Mouse (Mus musculus) forebrain, embryonic 15.5 days (tissue): ENCODE data around the gene Cs. TPM values are rescaled to one million over a fixed set of nuclear protein-coding genes. Genes with fewer than 3 reads are reported as not detected.
A peak's percentile ranks its signal among the peaks of the same experiment; 100 is the strongest.
"Not testable (repeated sequence)": the region's sequence is repeated elsewhere in the genome, so short reads cannot be mapped to it uniquely, and the experiment has no call there.

Source experiments
- ATAC-seq: fragments of 200-750 bp; cut with Nextera tagmentation; replicated peaks from 2 replicates; pipeline ENCODE4 v1.8.0; 2017; ENCODE audit warnings: mild to moderate bottlenecking, moderate TSS enrichment, moderate library complexity
- H3K27ac ChIP-seq: fragments of 300-500 bp; sonication (generic); replicated peaks from 2 replicates; pipeline ENCODE4 v1.5.1; 2015; ENCODE audit warnings: mild to moderate bottlenecking, inconsistent platforms
- H3K27me3 ChIP-seq: fragments of 300-500 bp; sonication (generic); 2 replicates; pipeline ENCODE4 v1.6.1; 2015; ENCODE audit warnings: inconsistent platforms
- H3K36me3 ChIP-seq: fragments of 300-500 bp; sonication (generic); 2 replicates; pipeline ENCODE4 v1.6.1; 2015; ENCODE audit warnings: mild to moderate bottlenecking, inconsistent platforms
- H3K4me1 ChIP-seq: fragments of 300-500 bp; sonication (generic); 2 replicates; pipeline ENCODE4 v1.6.1; 2015; ENCODE audit warnings: inconsistent platforms
- H3K4me2 ChIP-seq: fragments of 300-500 bp; sonication (generic); replicated peaks from 2 replicates; pipeline ENCODE4 v1.6.1; 2015; ENCODE audit warnings: mild to moderate bottlenecking, inconsistent platforms
- H3K4me3 ChIP-seq: fragments of 300-500 bp; sonication (generic); 2 replicates; pipeline ENCODE4 v1.5.1; 2015; ENCODE audit warnings: mild to moderate bottlenecking, inconsistent platforms
- H3K9ac ChIP-seq: fragments of 300-500 bp; sonication (generic); replicated peaks from 2 replicates; pipeline ENCODE4 v1.6.1; 2015; ENCODE audit warnings: mild to moderate bottlenecking, inconsistent platforms
- H3K9me3 ChIP-seq: fragments of 300-500 bp; sonication (generic); 2 replicates; pipeline ENCODE4 v1.6.1; 2016; ENCODE audit warnings: inconsistent platforms
- WGBS: fragments of 180-500 bp; shearing (Covaris S2); methylation state at CpG from one replicate; pipeline ENCODE4 v1.1.7; 2015; ENCODE audit warnings: mixed read lengths; 5-methylcytosine and 5-hydroxymethylcytosine counted together
- polyA plus RNA-seq: library from polyadenylated mRNA; unstranded; fragments of >200 nt; fragmentation: Nextera tagmentation; extraction: Ambion mirVana; gene quantifications from 2 replicates; pipeline ENCODE4 v1.2.1, GENCODE M21; 2015

The Cs gene
- polyA plus RNA-seq: 233 and 237 TPM in 2 replicates

DNA sequence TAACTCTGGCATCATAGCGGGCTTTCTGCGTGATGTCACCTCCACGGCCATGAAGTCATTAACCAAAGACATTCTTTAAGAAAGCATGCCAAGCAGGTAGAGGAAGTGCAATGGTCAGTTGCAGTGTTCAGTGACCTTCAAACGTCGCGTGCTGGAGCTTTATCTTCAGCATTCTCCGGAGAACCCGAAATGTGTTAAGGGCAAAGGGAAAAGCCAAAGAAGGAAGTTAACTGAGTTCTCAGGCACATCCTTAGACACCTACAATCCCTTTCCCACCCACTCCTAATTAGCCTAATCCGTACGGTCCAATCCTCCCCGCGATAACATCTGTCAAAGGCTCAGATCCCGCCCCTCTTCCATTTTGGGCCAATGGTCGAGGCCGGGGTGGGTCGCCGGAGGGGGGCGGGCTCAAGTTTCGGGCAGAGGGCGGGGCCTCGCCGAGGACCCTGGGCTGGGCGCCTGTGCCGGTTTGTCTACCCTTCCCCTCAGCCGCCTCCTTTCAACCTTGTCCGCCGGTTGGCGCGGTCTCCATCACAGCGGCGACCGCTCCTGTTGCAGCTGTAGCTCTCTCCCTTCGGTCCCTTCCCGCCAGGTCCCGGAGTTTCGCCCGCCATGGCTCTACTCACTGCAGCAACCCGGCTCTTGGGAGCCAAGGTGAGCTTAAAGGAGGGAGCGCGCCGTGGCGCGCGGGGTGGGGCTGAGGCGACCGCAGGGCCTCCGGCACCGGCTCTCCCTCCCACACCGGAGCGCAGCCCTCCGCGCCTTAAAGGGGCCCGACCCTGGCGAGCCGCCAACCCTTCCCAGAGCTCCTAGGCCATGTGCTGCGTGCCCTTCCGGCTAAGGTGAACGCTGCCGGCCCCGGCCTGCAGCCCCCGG lies at the start of gene Cs:
TSS of gene Cs (plus strand) at position 429 of the 876 bp plus-strand sequence.
- under 1% methylated on average over 60 of the region's 61 CpGs for WGBS
- H3K4me3 ChIP-seq: peak within 1 kb of the TSS; percentile 82
- H3K4me1 ChIP-seq: peaks cover 24% of the 10 kb centered on the region
- H3K27me3 ChIP-seq: no peaks in the 10 kb centered on the region
- peak within 1 kb of the TSS; percentile 74 for H3K4me2 ChIP-seq
- peak; percentile 98 for ATAC-seq
- H3K36me3 ChIP-seq: peaks cover 4% of the 10 kb centered on the region; the same call in 1 of the 2 replicates
- no peaks in the 10 kb centered on the region for H3K9me3 ChIP-seq
- H3K9ac ChIP-seq: peak within 1 kb of the TSS; percentile 85
- peak within 1 kb of the TSS; percentile 88 for H3K27ac ChIP-seq

DNA sequence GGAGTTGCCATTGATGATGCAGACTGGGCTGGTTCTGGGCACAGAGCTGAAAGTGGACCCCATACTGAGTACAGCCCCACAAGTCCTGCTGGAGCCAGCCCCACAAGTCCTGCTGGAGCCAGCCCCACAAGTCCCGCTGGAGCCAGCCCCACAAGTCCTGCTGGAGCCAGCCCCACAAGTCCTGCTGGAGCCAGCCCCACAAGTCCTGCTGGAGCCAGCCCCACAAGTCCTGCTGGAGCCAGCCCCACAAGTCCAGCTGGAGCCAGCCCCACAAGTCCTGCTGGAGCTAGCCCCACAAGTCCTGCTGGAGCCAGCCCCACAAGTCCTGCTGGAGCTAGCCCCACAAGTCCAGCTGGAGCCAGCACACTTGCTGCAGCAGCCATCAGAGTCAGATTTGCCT lies 46.9 kb upstream of the Cs start:
- ATAC-seq, H3K9me3 ChIP-seq, H3K4me1 ChIP-seq, H3K27me3 ChIP-seq, H3K4me3 ChIP-seq, H3K4me2 ChIP-seq, H3K27ac ChIP-seq, H3K9ac ChIP-seq: not testable (repeated sequence)
- 67% methylated on average over 1 of the region's 1 CpGs for WGBS
- peaks cover 16% of the 10 kb centered on the region for H3K36me3 ChIP-seq

DNA sequence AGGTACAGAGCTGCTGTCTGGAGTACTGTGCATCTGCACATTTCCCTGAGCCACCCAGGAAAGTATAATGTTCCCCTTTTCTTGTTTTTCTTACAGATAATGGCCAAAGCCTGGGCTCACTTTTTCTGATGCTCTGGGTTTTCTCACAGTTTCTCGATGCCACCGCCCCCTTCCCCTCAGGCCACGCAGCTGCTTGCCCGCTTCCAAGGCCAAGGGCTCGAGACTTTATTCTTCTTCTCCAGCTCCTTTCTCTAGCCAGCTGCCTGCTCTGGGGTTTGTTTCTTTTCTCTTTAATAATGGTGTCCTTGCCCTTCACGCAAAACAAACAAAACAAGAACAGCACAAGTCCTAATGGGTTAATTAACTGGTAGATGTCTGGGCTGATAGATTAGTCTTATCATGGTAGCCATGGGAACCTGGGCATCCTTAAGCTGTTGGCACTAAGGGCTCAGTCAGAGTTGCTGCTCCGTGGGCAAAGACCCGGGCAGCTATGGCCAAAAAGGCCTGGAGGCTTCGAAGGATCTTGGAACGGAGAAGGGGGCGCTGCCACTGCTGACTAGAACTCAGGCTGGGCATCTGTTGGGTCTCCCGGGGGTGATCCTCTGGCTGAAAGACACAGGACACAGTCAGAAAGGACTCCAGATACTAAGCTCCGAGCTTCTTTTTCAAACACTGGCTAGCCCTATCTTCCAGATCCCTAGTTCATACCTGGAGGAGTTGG lies 41.0 kb upstream of the Cs start:
- H3K4me2 ChIP-seq: no peak overlapping the region
- no peak overlapping the region for H3K4me3 ChIP-seq
- no peak overlapping the region for H3K9ac ChIP-seq
- 52% methylated on average over 13 of the region's 13 CpGs for WGBS
- H3K9me3 ChIP-seq: no peaks in the 10 kb centered on the region
- H3K27me3 ChIP-seq: no peaks in the 10 kb centered on the region
- no peaks in the 10 kb centered on the region for H3K4me1 ChIP-seq
- ATAC-seq: no peak
- H3K27ac ChIP-seq: no peak overlapping the region
- H3K36me3 ChIP-seq: peaks cover 7% of the 10 kb centered on the region; the same call in 1 of the 2 replicates

DNA sequence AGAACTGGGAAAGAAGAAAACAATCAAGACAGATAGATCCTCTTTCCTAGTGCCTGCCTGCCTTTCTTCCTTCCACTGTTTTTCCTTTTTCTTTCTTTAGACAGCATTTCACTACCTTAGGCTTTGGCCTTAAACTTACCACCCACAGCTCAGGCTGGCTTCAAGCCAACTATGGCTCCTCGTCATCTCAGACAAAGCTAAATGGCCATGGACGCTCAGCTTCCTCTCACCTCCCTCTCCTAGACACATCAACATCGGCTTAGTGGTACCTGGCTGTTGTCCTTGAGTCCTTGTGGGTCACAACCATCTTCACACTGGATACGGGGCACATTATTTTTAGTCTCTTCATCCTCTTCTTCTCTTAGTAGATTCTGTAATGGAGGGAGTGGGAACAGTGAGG lies 40.3 kb upstream of the Cs start:
- H3K4me2 ChIP-seq: no peak overlapping the region
- no peaks in the 10 kb centered on the region for H3K27me3 ChIP-seq

DNA sequence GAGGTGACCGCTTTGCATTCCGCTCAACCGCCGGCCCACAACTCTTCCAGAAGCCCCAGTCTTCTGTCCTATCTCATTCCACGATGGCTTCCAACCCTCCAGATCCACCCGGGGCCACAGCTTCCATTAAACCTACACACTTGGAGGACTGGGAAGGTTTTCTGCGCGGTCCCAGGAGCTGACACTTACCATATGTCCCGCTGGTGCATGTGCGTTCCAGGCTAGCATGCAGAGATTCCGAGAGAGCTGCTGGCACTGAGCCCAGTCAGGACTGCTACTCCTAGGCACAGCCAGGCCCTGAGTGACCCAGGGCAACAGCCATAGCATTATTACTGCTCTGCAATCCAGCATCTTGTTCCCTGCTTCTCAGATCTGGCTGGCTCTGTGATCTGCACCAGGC lies 39.9 kb upstream of the Cs start:
- WGBS: 68% methylated on average over 11 of the region's 11 CpGs
- no peaks in the 10 kb centered on the region for H3K9me3 ChIP-seq
- peaks cover 5% of the 10 kb centered on the region for H3K4me1 ChIP-seq
- ATAC-seq: no peak
- H3K4me2 ChIP-seq: no peak overlapping the region
- no peaks in the 10 kb centered on the region for H3K27me3 ChIP-seq
- H3K27ac ChIP-seq: no peak overlapping the region
- H3K36me3 ChIP-seq: peaks cover 2% of the 10 kb centered on the region; the same call in 1 of the 2 replicates
- H3K4me3 ChIP-seq: no peak overlapping the region
- H3K9ac ChIP-seq: no peak overlapping the region

More for the DNA sequence above, 40.3 kb upstream of the Cs start:
- Histone ChIP-seq H3K27ac (no peak overlapping the region), H3K4me3 (no peak overlapping the region), H3K9ac (no peak overlapping the region), H3K4me1 (peaks cover 1% of the 10 kb centered on the region), H3K36me3 (peaks cover 6% of the 10 kb centered on the region; the same call in 1 of the 2 replicates), H3K9me3 (no peaks in the 10 kb centered on the region)
- no peak for ATAC-seq
- WGBS: 63% methylated on average over 4 of the region's 4 CpGs

DNA sequence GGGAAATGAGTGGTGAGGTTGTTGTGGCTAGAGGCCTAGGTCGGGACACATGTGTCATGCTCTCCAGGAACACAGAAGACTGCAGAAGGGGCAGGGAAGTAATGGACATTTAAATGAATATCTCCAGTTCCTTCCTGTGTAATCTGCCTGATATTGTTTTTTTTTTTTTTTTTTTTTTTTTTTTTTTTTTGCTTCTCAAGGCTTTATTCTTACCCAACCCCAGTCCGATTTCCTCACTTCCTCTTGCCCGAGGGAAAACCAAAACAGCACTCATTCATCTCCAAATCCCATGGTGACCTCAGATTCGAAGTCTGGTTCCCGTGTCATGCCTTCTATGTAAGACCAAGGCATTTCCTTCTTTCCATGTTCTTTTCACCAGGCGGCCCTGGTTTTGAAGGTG lies 39.3 kb upstream of the Cs start:
- WGBS: 79% methylated on average over 6 of the region's 6 CpGs
- Histone ChIP-seq H3K4me2 (no peak overlapping the region), H3K4me3 (no peak overlapping the region), H3K4me1 (peaks cover 7% of the 10 kb centered on the region), H3K27me3 (no peaks in the 10 kb centered on the region), H3K9ac (no peak overlapping the region), H3K36me3 (no peaks in the 10 kb centered on the region), H3K9me3 (no peaks in the 10 kb centered on the region), H3K27ac (no peak overlapping the region)
- ATAC-seq: no peak

DNA sequence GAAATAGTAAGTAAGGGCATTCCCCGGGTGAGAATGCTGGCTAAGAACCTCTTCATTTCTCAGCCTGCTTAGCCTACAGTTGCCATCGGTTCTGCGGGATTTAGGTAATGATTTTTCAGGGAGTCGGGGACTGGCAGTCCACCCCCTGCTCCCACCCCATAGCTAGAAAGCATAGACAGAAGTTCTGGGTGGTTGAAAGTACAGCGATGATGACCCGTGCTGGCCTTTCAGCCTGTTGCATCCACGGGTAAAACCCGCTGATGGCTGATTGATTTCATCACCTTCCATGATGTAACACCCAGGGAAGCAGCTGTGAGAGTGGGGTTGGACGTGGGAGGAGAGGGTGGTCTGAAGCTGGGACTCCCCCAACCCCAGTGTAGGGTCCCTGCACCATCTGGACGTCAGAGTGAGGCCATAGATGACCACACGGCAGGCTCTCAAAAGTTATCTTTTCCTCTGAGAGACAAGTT lies 38.8 kb upstream of the Cs start, which contains the start of gene Il23a:
TSS of gene Il23a (minus strand) at position 51 of the 470 bp plus-strand sequence.
- Histone ChIP-seq H3K36me3 (no peaks in the 10 kb centered on the region), H3K9ac (no peak within 1 kb of the TSS), H3K27ac (no peak within 1 kb of the TSS), H3K4me3 (no peak within 1 kb of the TSS), H3K9me3 (no peaks in the 10 kb centered on the region), H3K4me2 (no peak within 1 kb of the TSS), H3K27me3 (no peaks in the 10 kb centered on the region), H3K4me1 (peaks cover 8% of the 10 kb centered on the region)
- no peak for ATAC-seq
- WGBS: 84% methylated on average over 11 of the region's 11 CpGs

DNA sequence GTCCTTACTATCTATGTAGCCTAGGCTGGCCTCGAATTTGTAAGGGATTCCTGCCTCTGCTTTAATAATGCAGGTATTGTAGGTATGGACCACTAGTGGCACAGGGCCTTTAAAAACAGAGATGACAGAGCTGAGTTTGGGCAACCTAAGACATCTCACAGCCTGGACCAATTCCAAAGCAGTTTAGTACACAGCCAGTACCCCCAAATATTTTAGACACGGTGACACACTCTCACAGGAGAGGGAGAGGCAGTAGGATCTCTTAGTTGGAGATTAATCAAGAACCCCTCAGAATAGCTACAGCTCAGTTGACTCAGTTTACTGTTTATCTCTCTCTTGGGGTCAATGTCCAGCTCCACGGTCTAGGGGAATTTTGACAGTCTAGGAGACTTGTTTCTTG lies 35.2 kb upstream of the Cs start:
- Histone ChIP-seq H3K27ac (peak overlapping the region; percentile 99), H3K9ac (peak overlapping the region; percentile 80), H3K9me3 (no peaks in the 10 kb centered on the region), H3K27me3 (no peaks in the 10 kb centered on the region), H3K4me1 (peaks cover 18% of the 10 kb centered on the region), H3K4me2 (peak overlapping the region; percentile 67), H3K4me3 (peak overlapping the region; percentile 70), H3K36me3 (no peaks in the 10 kb centered on the region)
- no peak for ATAC-seq
- WGBS: 34% methylated on average over 3 of the region's 3 CpGs

DNA sequence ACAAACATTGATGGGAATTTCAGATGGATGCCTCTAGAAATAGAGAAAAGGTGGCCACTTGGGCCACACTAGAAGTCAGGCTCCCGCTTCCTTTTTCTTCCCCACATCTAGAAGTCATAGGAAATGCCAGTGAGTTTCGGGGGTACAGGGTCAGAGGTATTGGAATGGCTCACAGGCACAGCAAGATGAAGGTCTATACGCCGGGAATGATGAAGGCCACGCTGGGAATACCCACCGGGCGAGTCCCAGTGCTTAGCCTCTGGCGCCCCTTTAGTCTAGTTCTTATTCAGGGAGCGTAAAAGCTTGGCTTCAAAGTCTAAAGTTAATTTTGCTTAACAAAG lies 34.8 kb upstream of the Cs start:
- no peaks in the 10 kb centered on the region for H3K27me3 ChIP-seq
- H3K9ac ChIP-seq: peak overlapping the region; percentile 80
- peak overlapping the region; percentile 70 for H3K4me3 ChIP-seq
- no peaks in the 10 kb centered on the region for H3K36me3 ChIP-seq
- H3K27ac ChIP-seq: peak overlapping the region; percentile 99
- H3K4me1 ChIP-seq: peaks cover 18% of the 10 kb centered on the region
- no peaks in the 10 kb centered on the region for H3K9me3 ChIP-seq
- WGBS: 0% methylated on average over 9 of the region's 9 CpGs
- peak overlapping the region; percentile 67 for H3K4me2 ChIP-seq
- ATAC-seq: peak; percentile 49

DNA sequence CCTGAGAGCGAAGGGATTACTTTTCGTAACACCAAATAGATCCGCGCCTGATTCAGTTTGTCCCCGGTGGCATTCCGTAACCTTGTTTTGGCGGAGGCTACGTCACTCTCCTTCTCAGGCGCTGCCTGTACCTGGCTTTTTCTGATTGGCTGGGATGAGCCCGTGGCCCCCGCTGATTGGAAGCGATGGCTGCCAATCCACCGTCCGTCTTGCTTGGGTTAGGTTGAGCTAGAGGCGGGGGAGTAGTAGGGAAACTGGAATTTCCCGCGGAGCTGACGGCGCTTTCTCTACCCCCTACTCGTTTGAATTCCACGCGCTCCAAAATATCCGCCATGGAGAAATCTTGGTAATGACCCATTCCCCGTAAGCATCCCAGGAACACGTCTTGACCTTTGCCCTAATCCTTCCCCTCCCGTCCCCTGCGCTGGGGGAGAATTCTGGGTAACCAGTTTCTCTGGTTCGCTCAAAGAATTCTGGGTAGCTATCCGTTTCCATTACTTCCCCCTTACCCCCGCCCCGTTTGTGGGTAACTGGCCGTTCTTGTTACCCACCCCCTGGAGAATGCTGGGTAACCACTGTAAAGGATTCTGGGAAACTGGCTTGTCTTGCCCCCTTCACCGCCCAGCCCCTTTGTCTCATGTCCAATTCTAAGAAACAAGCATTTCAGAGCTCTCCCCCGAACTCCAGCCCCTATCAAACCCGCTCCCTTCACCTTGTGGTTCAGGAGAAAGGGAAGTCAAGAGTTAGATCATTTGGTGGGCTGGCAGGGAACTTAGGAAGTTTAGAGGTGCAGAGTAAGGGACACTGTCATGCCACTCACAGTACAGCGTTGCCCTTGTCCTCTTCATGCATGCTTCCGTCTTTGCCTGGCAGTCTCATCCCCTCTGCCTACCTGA lies 34.2 kb upstream of the Cs start, which contains the start of gene Pan2:
TSS of gene Pan2 (plus strand) at position 210 of the 896 bp plus-strand sequence.
- ATAC-seq: peak; percentile 99
- peaks cover 18% of the 10 kb centered on the region for H3K4me1 ChIP-seq
- H3K9me3 ChIP-seq: no peaks in the 10 kb centered on the region
- H3K36me3 ChIP-seq: peaks cover under 1% of the 10 kb centered on the region; the same call in 1 of the 2 replicates
- H3K27me3 ChIP-seq: no peaks in the 10 kb centered on the region
- peak within 1 kb of the TSS; percentile 80 for H3K9ac ChIP-seq
- peak within 1 kb of the TSS; percentile 99 for H3K27ac ChIP-seq
- H3K4me3 ChIP-seq: peak within 1 kb of the TSS; percentile 70
- H3K4me2 ChIP-seq: peak within 1 kb of the TSS; percentile 87
- WGBS: 2% methylated on average over 37 of the region's 37 CpGs

DNA sequence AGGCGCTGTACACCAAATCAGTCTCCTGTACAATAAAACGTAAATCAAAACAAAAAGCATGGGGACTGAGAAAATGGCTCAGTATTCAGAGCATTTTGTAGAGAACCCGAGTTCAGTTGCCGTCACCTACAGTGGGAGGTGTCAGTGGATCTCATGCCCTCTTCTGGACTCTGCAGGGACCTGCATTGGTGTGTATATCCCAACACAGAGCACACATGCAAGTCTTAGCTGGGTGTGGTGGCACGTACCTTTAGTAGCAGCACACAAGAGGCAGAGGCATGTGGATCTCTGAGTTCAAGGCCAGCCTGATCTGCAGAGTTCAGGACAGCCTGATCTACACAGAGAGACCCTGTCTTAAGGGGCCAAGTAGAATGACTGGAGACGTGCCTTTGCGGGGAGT lies 27.9 kb upstream of the Cs start:
- Histone ChIP-seq H3K9me3 (no peaks in the 10 kb centered on the region), H3K36me3 (peaks cover 38% of the 10 kb centered on the region), H3K9ac (no peak overlapping the region), H3K27ac (0 out of 2 replicates have a peak overlapping the region, but pooled peaks have one; percentile 6), H3K4me3 (no peak overlapping the region), H3K4me2 (no peak overlapping the region), H3K27me3 (no peaks in the 10 kb centered on the region), H3K4me1 (peaks cover 10% of the 10 kb centered on the region)
- 91% methylated on average over 7 of the region's 7 CpGs for WGBS
- no peak for ATAC-seq
